Mouse (Mus musculus): Measurements from ENCODE around the gene Gprc6a. TPM values are rescaled to one million over a fixed set of nuclear protein-coding genes. Genes with fewer than 3 reads are reported as not detected.

The Gprc6a gene
- polyA plus RNA-seq, 1 experiment from 2014 or later = not detected

- Histone ChIP-seq H3K27ac (no peak overlapping the region), H3K27me3 (replicated peaks) (no peaks in the 10 kb centered on the region), H3K9me3 (replicated peaks) (no peaks in the 10 kb centered on the region), H3K36me3 (no peaks in the 10 kb centered on the region), H3K4me3 (no peak overlapping the region), H3K9ac (no peak overlapping the region), H3K4me1 (no peaks in the 10 kb centered on the region), H3K4me2 (no peak overlapping the region)
- ATAC-seq = no peak
- WGBS (ENCODE audit: insufficient replicate concordance) = 45% methylated on average over 9 of the region's 9 CpGs
Observed at GRCm38 (mm10) chr10:51571225-51571996, 59.9 kb downstream of the Gprc6a start.

Other genes starting within 250 kb of the Gprc6a start
- gene Gm49339, start 150.8 kb downstream of the Gprc6a start, polyA plus RNA-seq (2016; fragmentation: Nextera tagmentation; extraction: Ambion mirVana) = not detected in 2 replicates
- 0.44 and 0.48 TPM in 2 replicates for gene Lilr4b, start 150.8 kb downstream of the Gprc6a start, polyA plus RNA-seq (2016; fragmentation: Nextera tagmentation; extraction: Ambion mirVana)
- 3.3 and 4.7 TPM in 2 replicates for gene Lilrb4a, start 140.5 kb downstream of the Gprc6a start, polyA plus RNA-seq (2016; fragmentation: Nextera tagmentation; extraction: Ambion mirVana)
- 0.33 TPM in 1 of 2 replicates, not detected in the other for gene Fam162b, start 40.9 kb downstream of the Gprc6a start, polyA plus RNA-seq (2016; fragmentation: Nextera tagmentation; extraction: Ambion mirVana)
- gene Rfx6, start 46.3 kb upstream of the Gprc6a start, polyA plus RNA-seq (2016; fragmentation: Nextera tagmentation; extraction: Ambion mirVana) = 0.04 and 0.20 TPM in 2 replicates